Mouse (Mus musculus) ES-Bruce4 (cell line): ENCODE measurements at regions not wholly inside any gene's neighbourhood (a gene's known extent, or its start where the extent isn't known, plus 50 kb on each side); places are given as distances from the start of the nearest gene placed in this dataset.
"Not testable (repeated sequence)": the region's sequence is repeated elsewhere in the genome, so short reads cannot be mapped to it uniquely, and the experiment has no call there.

ENCODE experiments used
- H3K27ac ChIP-seq: 2 replicates; pipeline ENCODE4 v1.5.1; 2012; ENCODE audit warnings: low read length, inconsistent platforms; ENCODE audit not compliant: insufficient read depth
- H3K27me3 ChIP-seq: 2 replicates; pipeline ENCODE4 v1.6.1; 2012; ENCODE audit warnings: mild to moderate bottlenecking, low read length, inconsistent platforms; ENCODE audit not compliant: control insufficient read depth, poor library complexity, insufficient read depth, severe bottlenecking
- H3K36me3 ChIP-seq: 2 replicates; pipeline ENCODE4 v1.6.1; 2012; ENCODE audit warnings: inconsistent platforms, mild to moderate bottlenecking, low read length, moderate library complexity; ENCODE audit not compliant: control insufficient read depth, poor library complexity, insufficient read depth, severe bottlenecking
- H3K4me1 ChIP-seq: one replicate; pipeline ENCODE4 v1.8.1; 2011; ENCODE audit warnings: low read length; ENCODE audit not compliant: control insufficient read depth, insufficient read depth
- H3K4me3 ChIP-seq: 2 replicates; pipeline ENCODE4 v1.5.1; 2011; ENCODE audit warnings: low read depth, mild to moderate bottlenecking, low read length
- H3K9ac ChIP-seq: 2 replicates; pipeline ENCODE4 v1.6.1; 2012; ENCODE audit warnings: low read depth, mild to moderate bottlenecking, inconsistent platforms; ENCODE audit not compliant: poor library complexity, severe bottlenecking
- H3K9me3 ChIP-seq: replicated peaks from 2 replicates; pipeline ENCODE4 v1.6.1; 2012; ENCODE audit warnings: mild to moderate bottlenecking, low read length, inconsistent platforms; ENCODE audit not compliant: control insufficient read depth, poor library complexity, insufficient read depth, severe bottlenecking
- CTCF ChIP-seq: IDR thresholded peaks from one replicate; pipeline ENCODE4 v1.8.1; 2011; ENCODE audit warnings: low read depth, low read length

DNA sequence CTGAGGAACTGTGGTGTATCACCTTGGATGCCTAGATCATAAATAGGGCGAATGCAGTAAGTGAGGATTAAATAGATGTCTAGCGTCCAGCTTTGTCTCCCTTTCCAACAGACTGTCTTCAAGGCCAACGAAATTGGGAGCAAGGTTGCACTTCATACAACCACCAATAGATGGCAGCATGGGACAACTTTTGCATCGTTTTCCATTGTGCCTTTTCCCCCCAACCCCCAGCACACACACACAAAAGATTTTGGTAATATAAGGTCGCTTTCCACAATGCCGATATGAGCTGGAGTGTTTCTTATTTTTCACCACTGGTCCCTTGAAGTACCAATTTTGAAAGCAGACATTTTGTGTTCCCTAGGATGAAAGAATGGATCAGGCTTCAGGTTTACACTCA, 304.7 kb downstream of the BC048507 start:
- not testable (repeated sequence) for H3K9ac ChIP-seq, H3K4me3 ChIP-seq, H3K27me3 ChIP-seq, H3K4me1 ChIP-seq, H3K9me3 ChIP-seq, H3K27ac ChIP-seq, H3K36me3 ChIP-seq
- peak; percentile 17 for TF ChIP-seq CTCF

DNA sequence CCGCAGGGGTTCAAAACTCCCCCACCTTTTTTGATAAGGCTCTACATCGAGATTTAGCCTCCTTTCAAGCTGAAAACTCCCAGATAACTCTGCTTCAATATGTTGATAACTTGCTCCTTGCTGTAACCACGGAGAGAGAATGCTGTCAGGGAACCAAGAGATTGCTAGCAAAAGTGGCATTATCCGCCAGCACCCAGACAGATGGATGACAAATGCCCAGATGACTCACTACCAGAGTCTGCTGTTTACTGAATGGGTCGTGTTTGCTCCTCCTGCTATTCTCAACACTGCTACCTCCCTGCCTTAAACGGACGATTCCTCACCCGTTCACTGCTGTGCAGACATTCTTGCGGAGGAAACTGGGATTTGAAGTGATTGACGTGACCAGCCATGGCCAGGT, 310.3 kb downstream of the BC048507 start:
- H3K27ac ChIP-seq, H3K27me3 ChIP-seq, H3K36me3 ChIP-seq, H3K9me3 ChIP-seq, H3K9ac ChIP-seq, H3K4me1 ChIP-seq, H3K4me3 ChIP-seq: not testable (repeated sequence)
